Mouse (Mus musculus) brain, embryonic 14.5 days (tissue): ENCODE measurements around the gene Capg.

ENCODE experiments used
- CTCF ChIP-seq: fragments of 200-500 bp; IDR thresholded peaks from 2 replicates; pipeline ENCODE4 v1.5.1; 2012; ENCODE audit warnings: inconsistent platforms, mild to moderate bottlenecking, moderate library complexity, borderline replicate concordance; ENCODE audit not compliant: insufficient read depth, insufficient read length; ENCODE audit errors: extremely low read depth
- POLR2A ChIP-seq: fragments of 200-500 bp; IDR thresholded peaks from 2 replicates; pipeline ENCODE4 v1.6.1; 2012; ENCODE audit warnings: mild to moderate bottlenecking, inconsistent platforms, borderline replicate concordance; ENCODE audit not compliant: poor library complexity, insufficient read depth, insufficient read length, severe bottlenecking; ENCODE audit errors: extremely low read depth

GRCm38 (mm10) chr6:72597956-72598753 lies 54.0 kb downstream of the Capg start, which contains the start of the genes Elmod3 and Retsat:
- TF ChIP-seq CTCF (no peak), POLR2A (peak; percentile 43; the same call in 1 of the 2 replicates)
